Mouse (Mus musculus) limb, embryonic 13.5 days (tissue): ENCODE results near the gene Cldn9. TPM values are rescaled to one million over a fixed set of nuclear protein-coding genes. Genes with fewer than 3 reads are reported as not detected.
A peak's percentile ranks its signal among the peaks of the same experiment; 100 is the strongest.

Experiments
- ATAC-seq: fragments of 200-750 bp; cut with Nextera tagmentation; 2 replicates; pipeline ENCODE4 v1.8.0; 2017; ENCODE audit warnings: low read depth, moderate number of reproducible peaks, moderate TSS enrichment; ENCODE audit not compliant: low FRiP score
- H3K27ac ChIP-seq: fragments of 300-500 bp; sonication (generic); 2 replicates; pipeline ENCODE4 v1.5.1; 2015; ENCODE audit warnings: inconsistent platforms, mild to moderate bottlenecking, moderate library complexity
- H3K27me3 ChIP-seq: fragments of 300-500 bp; sonication (generic); 2 replicates; pipeline ENCODE4 v1.6.1; 2015; ENCODE audit warnings: mild to moderate bottlenecking, inconsistent platforms
- H3K36me3 ChIP-seq: fragments of 300-500 bp; sonication (generic); 2 replicates; pipeline ENCODE4 v1.6.1; 2015; ENCODE audit warnings: inconsistent platforms, mild to moderate bottlenecking, moderate library complexity
- H3K4me1 ChIP-seq: fragments of 300-500 bp; sonication (generic); 2 replicates; pipeline ENCODE4 v1.6.1; 2015; ENCODE audit warnings: inconsistent platforms
- H3K4me2 ChIP-seq: fragments of 300-500 bp; sonication (generic); replicated peaks from 2 replicates; pipeline ENCODE4 v1.6.1; 2015; ENCODE audit warnings: inconsistent platforms, mild to moderate bottlenecking, moderate library complexity
- H3K4me3 ChIP-seq: fragments of 300-500 bp; sonication (generic); 2 replicates; pipeline ENCODE4 v1.5.1; 2015; ENCODE audit warnings: moderate library complexity, mild to moderate bottlenecking, inconsistent platforms
- H3K9ac ChIP-seq: fragments of 300-500 bp; sonication (generic); 2 replicates; pipeline ENCODE4 v1.6.1; 2015; ENCODE audit warnings: mild to moderate bottlenecking, inconsistent platforms
- H3K9me3 ChIP-seq: fragments of 300-500 bp; sonication (generic); 2 replicates; pipeline ENCODE4 v1.6.1; 2016; ENCODE audit warnings: inconsistent platforms
- WGBS: fragments of 180-500 bp; shearing (Covaris S2); methylation state at CpG from one replicate; pipeline ENCODE4 v1.1.7; 2015; 5-methylcytosine and 5-hydroxymethylcytosine counted together
- polyA plus RNA-seq: library from polyadenylated mRNA; unstranded; fragments of >200 nt; fragmentation: Nextera tagmentation; extraction: Ambion mirVana; gene quantifications from 2 replicates; pipeline ENCODE4 v1.2.1, GENCODE M21; 2015

The Cldn9 gene
- polyA plus RNA-seq, 1 experiment from 2014 or later, result 8.3 TPM

- Histone ChIP-seq H3K4me3 (no peak overlapping the region), H3K9me3 (no peaks in the 10 kb centered on the region), H3K9ac (no peak overlapping the region), H3K4me2 (no peak overlapping the region), H3K27ac (no peak overlapping the region), H3K27me3 (peaks cover 46% of the 10 kb centered on the region), H3K36me3 (peaks cover 3% of the 10 kb centered on the region), H3K4me1 (0 out of 2 replicates have a peak, but pooled peaks cover 9% of the 10 kb centered on the region)
- under 1% methylated on average over 9 of the region's 9 CpGs for WGBS
- ATAC-seq, result no peak
Measured at GRCm38 (mm10) chr17:23661526-23661925, 22.3 kb downstream of the Cldn9 start.

- Histone ChIP-seq H3K9ac (no peak overlapping the region), H3K27ac (no peak overlapping the region), H3K4me1 (0 out of 2 replicates have a peak, but pooled peaks cover 9% of the 10 kb centered on the region), H3K9me3 (no peaks in the 10 kb centered on the region), H3K36me3 (no peaks in the 10 kb centered on the region), H3K27me3 (peaks cover 46% of the 10 kb centered on the region), H3K4me2 (peak overlapping the region; percentile 38), H3K4me3 (peak overlapping the region; percentile 11; the same call in 1 of the 2 replicates)
- WGBS, result 2% methylated on average over 14 of the region's 14 CpGs
- no peak for ATAC-seq
Measured at GRCm38 (mm10) chr17:23660876-23661200, 23.0 kb downstream of the Cldn9 start.

GRCm38 (mm10) chr17:23660117-23660875, 23.5 kb downstream of the Cldn9 start, which contains the start of gene Bicdl2:
TSS of gene Bicdl2 (plus strand) at chr17:23660506.
- Histone ChIP-seq H3K9me3 (no peaks in the 10 kb centered on the region), H3K27ac (no peak within 1 kb of the TSS), H3K4me1 (0 out of 2 replicates have a peak, but pooled peaks cover 9% of the 10 kb centered on the region), H3K4me3 (peak within 1 kb of the TSS; percentile 11; the same call in 1 of the 2 replicates), H3K27me3 (peaks cover 46% of the 10 kb centered on the region), H3K4me2 (peak within 1 kb of the TSS; percentile 38), H3K36me3 (no peaks in the 10 kb centered on the region), H3K9ac (no peak within 1 kb of the TSS)
- no peak for ATAC-seq
- 5% methylated on average over 27 of the region's 27 CpGs for WGBS

DNA sequence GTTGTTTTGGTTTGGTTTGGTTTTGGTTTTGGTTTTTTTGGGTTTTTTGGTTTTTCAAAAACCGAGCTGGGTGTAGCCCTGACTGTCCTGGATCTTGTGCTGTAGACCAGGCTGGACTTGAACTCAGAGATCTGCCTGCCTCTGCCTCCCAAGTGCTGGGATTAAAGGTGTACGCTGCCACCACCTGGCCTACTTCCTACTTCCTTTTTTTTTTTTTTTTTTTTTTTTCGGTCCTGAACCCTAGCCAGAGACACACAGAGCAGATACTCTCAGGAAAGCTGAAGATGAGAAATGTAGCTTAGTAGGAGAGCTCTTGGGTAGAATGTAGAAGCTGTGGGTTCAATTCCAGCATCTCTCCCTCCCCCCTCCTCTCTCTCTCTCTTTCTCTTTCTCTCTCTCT, 25.4 kb downstream of the Cldn9 start:
- H3K4me2 ChIP-seq, result no peak overlapping the region
- H3K4me3 ChIP-seq, result no peak overlapping the region
- H3K27ac ChIP-seq, result no peak overlapping the region
- no peak for ATAC-seq
- no peaks in the 10 kb centered on the region for H3K36me3 ChIP-seq
- H3K27me3 ChIP-seq, result peaks cover 49% of the 10 kb centered on the region
- H3K9ac ChIP-seq, result no peak overlapping the region
- no peaks in the 10 kb centered on the region for H3K9me3 ChIP-seq
- 0 out of 2 replicates have a peak, but pooled peaks cover 6% of the 10 kb centered on the region for H3K4me1 ChIP-seq
- 70% methylated on average over 3 of the region's 3 CpGs for WGBS

DNA sequence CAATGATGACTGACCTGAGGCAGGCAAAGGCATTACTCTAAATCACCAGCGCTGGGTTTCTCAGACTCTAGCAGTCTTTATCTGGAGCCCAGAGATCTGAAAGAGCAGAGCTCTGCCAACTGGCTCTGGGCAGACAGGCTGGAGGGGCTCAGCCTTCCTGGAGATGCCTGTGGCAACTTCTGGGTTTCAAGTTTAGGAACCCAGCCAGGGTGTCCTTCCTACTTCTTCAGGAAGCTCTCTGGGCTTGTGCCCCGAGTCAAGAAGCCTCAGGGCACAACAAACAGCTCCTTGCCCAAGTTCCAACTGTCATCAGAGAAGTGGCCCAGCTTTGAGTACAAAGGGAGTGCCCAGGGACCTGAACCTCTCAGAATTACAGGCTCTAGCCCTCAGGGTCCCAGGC, 29.4 kb downstream of the Cldn9 start:
- ATAC-seq, result no peak
- 62% methylated on average over 2 of the region's 2 CpGs for WGBS
- Histone ChIP-seq H3K4me1 (no peaks in the 10 kb centered on the region), H3K27ac (no peak overlapping the region), H3K9ac (no peak overlapping the region), H3K36me3 (no peaks in the 10 kb centered on the region), H3K9me3 (no peaks in the 10 kb centered on the region), H3K4me2 (no peak overlapping the region), H3K27me3 (peaks cover 9% of the 10 kb centered on the region), H3K4me3 (no peak overlapping the region)

DNA sequence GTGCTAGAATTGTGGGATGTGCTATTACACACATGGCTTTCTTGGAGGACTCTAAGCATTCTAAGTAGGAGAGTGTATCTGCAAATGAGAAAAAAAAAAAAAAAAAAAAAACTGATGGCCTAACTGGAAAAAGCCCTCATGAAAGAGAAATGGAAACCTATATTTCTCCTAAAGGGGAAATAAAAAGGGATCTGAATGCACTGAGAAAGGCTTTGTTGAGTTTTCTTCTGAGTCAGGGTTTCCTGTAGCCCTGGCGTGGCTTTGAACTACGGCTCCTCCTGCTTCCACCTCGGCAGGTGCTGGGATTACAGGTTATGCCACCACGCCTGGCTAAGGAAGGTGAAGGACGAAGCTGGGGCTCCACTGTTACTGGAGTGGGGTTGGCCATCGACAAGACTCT, 29.8 kb downstream of the Cldn9 start:
- H3K36me3 ChIP-seq, result no peaks in the 10 kb centered on the region
- ATAC-seq, result no peak
- no peaks in the 10 kb centered on the region for H3K9me3 ChIP-seq
- no peak overlapping the region for H3K4me2 ChIP-seq
- no peak overlapping the region for H3K4me3 ChIP-seq
- no peaks in the 10 kb centered on the region for H3K4me1 ChIP-seq
- H3K27me3 ChIP-seq, result peaks cover 5% of the 10 kb centered on the region
- H3K27ac ChIP-seq, result no peak overlapping the region
- no peak overlapping the region for H3K9ac ChIP-seq
- 56% methylated on average over 6 of the region's 6 CpGs for WGBS

GRCm38 (mm10) chr17:23653324-23653723, 30.5 kb downstream of the Cldn9 start:
- WGBS, result 63% methylated on average over 2 of the region's 2 CpGs
- no peak for ATAC-seq
- Histone ChIP-seq H3K36me3 (no peaks in the 10 kb centered on the region), H3K9ac (no peak overlapping the region), H3K27ac (no peak overlapping the region), H3K4me2 (no peak overlapping the region), H3K9me3 (no peaks in the 10 kb centered on the region), H3K4me1 (no peaks in the 10 kb centered on the region), H3K27me3 (0 out of 2 replicates have a peak, but pooled peaks cover 2% of the 10 kb centered on the region), H3K4me3 (no peak overlapping the region)

DNA sequence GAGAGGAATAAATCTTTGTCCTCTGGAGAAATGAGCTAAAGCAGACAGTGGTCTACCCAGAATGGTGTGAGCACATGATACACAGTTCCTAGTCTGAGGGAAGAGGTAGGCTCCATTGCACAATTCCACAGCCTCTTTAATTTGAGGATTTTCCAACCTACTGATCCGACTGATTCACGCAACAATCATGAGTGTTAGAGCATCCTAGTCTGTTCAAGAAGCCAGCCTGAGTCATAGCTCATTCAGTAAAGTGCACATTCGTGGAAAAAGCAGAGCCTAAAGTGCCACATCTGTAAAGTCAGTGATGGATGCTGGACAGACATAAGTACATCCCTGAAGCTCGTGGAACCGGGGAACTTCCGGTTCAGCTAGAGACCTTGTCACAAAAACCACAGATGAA, 32.5 kb downstream of the Cldn9 start:
- no peaks in the 10 kb centered on the region for H3K36me3 ChIP-seq
- 82% methylated on average over 6 of the region's 6 CpGs for WGBS
- ATAC-seq, result no peak

GRCm38 (mm10) chr17:23645894-23646293, 37.9 kb downstream of the Cldn9 start:
- Histone ChIP-seq H3K4me3 (no peak overlapping the region), H3K27ac (no peak overlapping the region), H3K4me2 (no peak overlapping the region), H3K9me3 (0 out of 2 replicates have a peak, but pooled peaks cover 4% of the 10 kb centered on the region), H3K27me3 (peaks cover 40% of the 10 kb centered on the region), H3K9ac (no peak overlapping the region), H3K4me1 (peaks cover 9% of the 10 kb centered on the region; the same call in 1 of the 2 replicates), H3K36me3 (no peaks in the 10 kb centered on the region)
- no peak for ATAC-seq
- 37% methylated on average over 10 of the region's 10 CpGs for WGBS

More for the DNA sequence above, 32.5 kb downstream of the Cldn9 start:
- no peaks in the 10 kb centered on the region for H3K9me3 ChIP-seq
- no peak overlapping the region for H3K9ac ChIP-seq
- H3K4me3 ChIP-seq, result no peak overlapping the region
- no peak overlapping the region for H3K27ac ChIP-seq
- H3K4me1 ChIP-seq, result no peaks in the 10 kb centered on the region
- H3K4me2 ChIP-seq, result no peak overlapping the region
- peaks cover 11% of the 10 kb centered on the region for H3K27me3 ChIP-seq

- no peak within 1 kb of the TSS for H3K27ac ChIP-seq
- no peaks in the 10 kb centered on the region for H3K36me3 ChIP-seq
- ATAC-seq, result peak; percentile 33
- under 1% methylated on average over 58 of the region's 58 CpGs for WGBS
- 0 out of 2 replicates have a peak, but pooled peaks cover 4% of the 10 kb centered on the region for H3K9me3 ChIP-seq
- H3K4me3 ChIP-seq, result peak within 1 kb of the TSS; percentile 49
- H3K4me1 ChIP-seq, result peaks cover 9% of the 10 kb centered on the region; the same call in 1 of the 2 replicates
- H3K27me3 ChIP-seq, result peaks cover 40% of the 10 kb centered on the region
- peak within 1 kb of the TSS; percentile 65 for H3K9ac ChIP-seq
- peak within 1 kb of the TSS; percentile 79 for H3K4me2 ChIP-seq
Measured at GRCm38 (mm10) chr17:23644613-23645495, 39.0 kb downstream of the Cldn9 start, which contains the start of gene Mmp25. TSS of gene Mmp25 (minus strand) at chr17:23645277.
